Mouse (Mus musculus) adrenal gland (tissue): ENCODE measurements around the gene Pbxip1.

ENCODE experiments used
- intact Hi-C: fragments of 180-260 bp; cut with DNase I; formaldehyde crosslinking; loops from one replicate; pipeline ENCODE4 v1.15.1; 2025

Gene Pbxip1

GRCm38 (mm10) chr3:89430171-89431159 is 6.0 kb upstream of the Pbxip1 start, which contains the start of gene Pygo2:
Pygo2 (plus strand) TSS chr3:89430214.
- intact Hi-C loops, result no loop called here

GRCm38 (mm10) chr3:89432606-89433005 is 3.9 kb upstream of the Pbxip1 start:
- intact Hi-C loops, result no loop called here

DNA sequence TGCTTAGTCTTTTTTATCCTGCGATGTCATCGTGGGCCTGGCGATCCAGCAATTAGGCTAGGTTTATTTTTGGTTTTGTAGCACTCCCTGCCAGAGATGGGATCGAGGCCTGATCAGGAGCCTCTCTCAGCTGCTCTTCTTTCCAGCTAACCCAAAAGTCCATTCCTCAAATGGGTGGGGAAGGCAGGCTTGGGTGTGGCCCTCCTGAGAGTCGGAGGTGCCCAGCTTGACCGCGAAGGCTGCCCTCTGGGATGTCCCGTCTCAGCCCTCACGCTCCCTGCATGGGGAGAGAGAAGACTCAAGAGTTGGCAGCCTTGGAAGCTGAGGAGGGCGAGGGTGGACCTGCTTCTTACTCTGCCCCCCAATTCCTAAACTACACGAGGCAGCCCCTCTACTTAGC is 2.0 kb upstream of the Pbxip1 start:
- intact Hi-C loops, result no loop called here

- intact Hi-C loops, result no loop called here
Measured at GRCm38 (mm10) chr3:89435041-89435440, 1.5 kb upstream of the Pbxip1 start.

GRCm38 (mm10) chr3:89437269-89437668 is 763 bp downstream of the Pbxip1 start:
- intact Hi-C loops, result no loop called here

DNA sequence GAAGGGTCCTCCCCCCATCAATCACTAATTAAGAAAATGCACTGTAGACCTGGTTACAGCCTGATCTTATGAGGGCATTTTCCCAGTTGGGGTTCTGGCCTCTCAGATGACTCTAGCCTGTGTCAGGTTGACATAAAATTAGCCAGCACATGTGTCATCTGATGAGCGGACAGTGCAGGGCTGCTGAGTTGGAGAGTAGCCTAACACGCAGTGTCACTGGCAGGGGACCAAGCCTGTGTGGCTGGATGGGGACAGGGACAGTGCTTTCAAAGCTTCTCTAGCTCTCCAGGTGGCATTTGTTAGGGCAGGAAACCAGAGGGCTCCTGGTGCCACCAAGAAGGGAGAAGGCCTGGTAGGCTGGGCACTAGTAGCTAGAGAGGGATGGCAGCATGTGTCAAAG is 4.2 kb downstream of the Pbxip1 start:
- intact Hi-C loops, result no loop called here

DNA sequence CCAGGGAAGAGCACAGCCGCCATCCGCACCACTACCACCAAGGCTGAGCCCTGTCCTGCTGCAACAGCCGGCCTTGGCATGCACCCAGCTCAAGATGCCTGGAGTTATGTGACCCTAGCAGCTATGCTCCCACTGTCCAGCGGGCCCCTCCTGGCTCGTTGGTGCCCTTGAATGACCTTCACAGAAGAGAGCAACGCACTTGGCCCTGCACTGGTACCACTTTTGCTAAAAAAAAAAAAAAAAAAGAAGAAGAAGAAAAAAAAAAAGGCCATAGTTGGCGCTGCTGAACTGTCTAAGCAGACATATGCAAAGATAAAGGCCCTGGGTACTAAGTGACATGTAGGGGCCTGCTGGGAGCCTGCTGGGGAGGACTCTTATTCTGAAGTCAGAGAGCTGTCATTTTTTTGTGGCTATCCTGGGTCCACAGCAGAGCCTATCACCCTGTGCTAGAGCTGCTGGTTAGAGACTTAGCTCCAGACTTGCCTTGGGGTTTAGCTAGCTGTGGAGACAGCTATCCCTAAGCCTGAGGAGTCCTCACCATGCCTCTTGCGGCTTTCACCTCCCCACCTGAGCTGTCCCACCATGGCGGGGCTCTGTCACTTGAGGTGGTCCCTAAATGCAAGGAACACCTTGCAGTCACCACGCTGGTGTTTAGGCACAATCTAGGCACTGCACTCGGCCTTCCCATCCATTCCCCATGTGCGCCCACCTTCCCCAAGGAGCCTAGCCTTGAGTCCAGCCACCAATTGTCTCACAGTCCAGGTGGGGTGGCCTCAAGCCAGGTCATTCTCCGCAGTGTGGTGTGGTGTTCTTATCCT is 12.4 kb downstream of the Pbxip1 start:
- intact Hi-C loops, result loop anchor here (2.0 kb wide), 1 partner anchor 36 kb away; no protein-coding TSS in a partner anchor

DNA sequence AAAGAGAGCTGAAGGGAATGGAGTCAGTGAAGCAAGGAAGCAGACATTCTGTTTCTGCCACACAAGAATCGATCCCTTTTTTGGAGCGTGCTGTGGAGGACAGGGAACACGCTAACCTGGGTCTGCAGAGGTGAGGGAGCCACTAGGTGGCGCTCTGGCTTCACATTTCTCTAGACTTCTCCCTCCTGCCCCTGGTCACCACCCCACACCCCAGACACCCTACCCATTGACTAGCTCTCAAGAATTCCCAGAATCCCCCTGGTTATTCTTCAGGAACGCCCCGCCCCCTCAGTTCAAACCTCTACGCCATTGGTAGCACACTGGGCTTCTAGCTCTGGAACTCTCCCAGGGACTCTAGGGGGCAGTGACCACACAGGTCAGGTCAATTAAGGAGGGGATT is 13.0 kb downstream of the Pbxip1 start:
- intact Hi-C loops, result loop anchor here (2.0 kb wide), 1 partner anchor 35 kb away; no protein-coding TSS in a partner anchor

DNA sequence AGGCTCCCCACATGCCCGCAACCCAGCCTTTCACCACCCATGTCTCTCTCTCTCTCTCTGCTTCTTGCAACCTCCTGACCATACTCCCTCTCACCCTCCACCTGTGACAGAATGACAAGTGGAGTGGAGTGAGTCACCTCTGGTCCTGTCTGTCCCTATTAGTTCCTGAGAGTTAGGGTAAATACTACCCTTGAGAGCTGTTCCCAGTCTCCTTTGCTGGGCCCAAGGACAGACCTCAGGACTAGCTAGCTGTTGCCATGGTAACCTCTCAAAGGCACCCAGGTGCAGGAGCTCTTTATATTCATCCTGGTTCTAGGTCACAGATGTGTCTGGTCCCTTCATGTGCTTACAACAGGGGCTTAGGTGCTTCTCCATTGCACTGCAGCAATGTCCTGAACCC is 15.4 kb downstream of the Pbxip1 start:
- intact Hi-C loops, result no loop called here

GRCm38 (mm10) chr3:89454401-89455177 is 18.1 kb downstream of the Pbxip1 start, which contains the start of gene Pmvk:
Pmvk (plus strand) TSS chr3:89454541.
- intact Hi-C loops, result no loop called here

DNA sequence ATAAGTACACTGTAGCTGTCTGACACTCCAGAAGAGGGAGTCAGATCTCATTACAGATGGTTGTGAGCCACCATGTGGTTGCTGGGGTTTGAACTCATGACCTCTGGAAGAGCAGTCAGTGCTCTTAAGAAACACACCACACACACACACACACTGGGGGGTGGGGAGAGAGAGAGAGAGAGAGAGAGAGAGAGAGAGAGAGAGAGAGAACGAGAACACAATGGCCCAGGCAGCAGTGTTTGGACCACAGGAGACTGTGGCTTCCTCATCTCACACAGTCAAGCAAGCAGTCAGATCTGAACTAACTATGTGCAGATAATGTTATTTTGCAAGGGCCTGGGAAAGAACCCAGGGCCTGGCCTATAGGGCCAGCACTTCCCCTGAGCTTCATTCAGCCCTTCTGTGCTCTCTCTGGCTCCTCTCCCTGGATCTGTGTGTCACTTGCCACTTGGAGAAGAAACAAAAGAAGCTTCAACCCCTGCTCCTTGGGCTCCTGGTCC is 19.3 kb downstream of the Pbxip1 start:
- intact Hi-C loops, result loop anchor here (2.0 kb wide), 1 partner anchor 29 kb away; no protein-coding TSS in a partner anchor

DNA sequence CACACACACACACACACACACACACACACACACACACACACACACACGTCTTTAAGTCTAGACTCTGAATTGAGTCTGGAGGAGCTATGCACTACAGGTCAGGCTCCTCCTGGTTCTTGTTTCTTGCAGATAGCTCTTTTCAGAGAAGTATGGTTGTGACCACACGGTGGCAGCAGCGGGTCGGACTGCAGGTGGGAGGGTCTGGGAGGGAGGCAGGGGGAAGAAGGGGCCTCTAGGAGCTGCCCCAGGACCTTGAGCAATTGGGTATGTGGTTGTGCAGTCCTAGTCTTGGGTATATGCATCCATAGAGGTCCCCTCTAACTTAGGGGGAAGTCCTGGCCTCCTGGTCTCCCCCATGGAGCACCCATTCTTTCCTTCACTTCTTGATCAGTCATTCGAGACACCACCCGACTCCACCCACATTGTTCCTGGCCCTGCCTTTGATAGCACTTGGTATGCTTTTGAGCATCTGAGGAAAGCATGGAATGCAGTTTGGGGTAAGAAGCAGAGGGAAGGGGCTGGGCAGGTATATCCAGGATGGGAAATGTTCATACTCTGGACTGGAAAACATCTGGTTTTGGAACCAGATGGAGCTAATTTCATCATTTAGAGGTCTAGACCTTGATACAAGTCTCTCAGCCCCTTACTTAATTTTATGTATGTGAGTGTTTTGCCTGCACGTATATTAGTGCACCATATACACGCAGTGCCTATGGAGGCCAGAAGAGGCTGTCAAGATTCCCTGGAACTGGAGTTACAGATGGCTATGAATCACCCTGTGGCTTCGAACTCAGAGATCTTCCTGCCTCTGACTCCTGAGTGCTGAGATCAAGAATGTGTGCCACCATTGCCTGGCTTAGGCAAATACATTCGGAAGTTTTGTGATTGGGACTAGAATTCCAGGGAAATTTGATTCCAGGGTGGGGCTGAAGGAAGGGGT is 20.5 kb downstream of the Pbxip1 start:
- intact Hi-C loops, result loop anchor here (2.0 kb wide), 1 partner anchor 28 kb away; no protein-coding TSS in a partner anchor

- intact Hi-C loops, result no loop called here
Measured at GRCm38 (mm10) chr3:89458372-89458964, 22.0 kb downstream of the Pbxip1 start.

DNA sequence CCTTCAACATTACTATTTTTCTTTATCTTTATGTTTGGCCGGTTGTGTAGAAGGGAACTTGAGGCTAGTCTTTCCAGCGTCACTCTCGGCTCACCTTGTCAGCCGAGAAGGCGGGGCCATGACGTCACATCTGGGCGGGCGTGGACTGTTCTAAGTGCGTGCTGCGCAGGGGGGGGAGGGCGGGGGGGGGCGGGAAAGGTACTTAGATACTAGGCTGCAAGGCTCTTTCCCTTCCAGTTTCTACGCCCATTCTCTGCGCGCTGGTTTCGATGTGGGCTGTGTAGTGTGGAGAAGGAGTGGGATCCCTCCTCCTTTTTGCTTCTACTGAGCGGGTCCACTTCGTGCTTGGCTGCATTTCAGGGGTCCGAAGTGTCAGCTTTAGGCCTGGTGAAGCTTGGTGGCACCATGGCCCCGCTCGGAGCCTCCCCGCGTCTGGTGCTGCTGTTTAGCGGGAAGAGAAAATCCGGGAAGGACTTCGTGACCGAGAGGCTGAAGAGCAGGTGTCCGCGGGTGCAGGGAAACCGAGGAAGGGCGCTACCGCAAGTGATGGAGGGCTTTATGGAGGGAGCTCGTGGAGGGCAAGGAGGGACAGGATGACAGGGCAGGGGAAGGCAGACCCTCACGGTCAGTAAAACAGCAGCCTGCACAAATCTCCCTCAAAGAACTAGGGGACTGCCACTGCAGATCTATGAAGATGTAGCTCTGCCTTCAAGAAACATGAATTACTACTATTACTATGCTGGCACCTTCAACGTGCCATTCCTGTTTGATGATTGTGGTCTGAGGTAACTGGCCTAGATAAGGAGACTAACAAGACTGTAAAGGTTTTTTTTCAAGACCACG is 22.7 kb downstream of the Pbxip1 start:
- intact Hi-C loops, result no loop called here

DNA sequence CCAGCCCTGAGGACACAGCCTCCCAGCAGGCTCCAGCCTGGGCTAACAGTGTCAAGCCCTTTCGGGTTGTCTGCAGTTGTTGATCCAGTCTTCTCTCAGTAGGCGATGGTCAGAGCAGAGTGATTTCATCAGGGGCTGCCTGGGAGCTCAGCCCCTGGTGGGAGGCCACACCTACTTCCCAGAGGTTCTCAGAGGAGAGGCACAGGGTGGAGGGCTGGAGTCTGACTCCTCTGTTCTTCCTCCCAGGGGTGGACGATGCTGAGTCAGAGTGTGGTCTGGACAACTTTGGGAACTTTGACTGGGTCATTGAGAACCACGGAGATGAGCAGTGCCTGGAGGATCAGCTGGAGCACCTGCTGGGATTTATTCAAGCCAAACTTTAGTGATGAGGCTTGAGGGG is 31.8 kb downstream of the Pbxip1 start:
- intact Hi-C loops, result no loop called here

GRCm38 (mm10) chr3:89472280-89472679 is 35.8 kb downstream of the Pbxip1 start:
- intact Hi-C loops, result no loop called here

- intact Hi-C loops, result no loop called here
Measured at GRCm38 (mm10) chr3:89473838-89474237, 37.3 kb downstream of the Pbxip1 start.

GRCm38 (mm10) chr3:89479055-89479454 is 42.5 kb downstream of the Pbxip1 start:
- intact Hi-C loops, result no loop called here
